Mouse (Mus musculus): ENCODE results near the gene Rd3l. TPM values are rescaled to one million over a fixed set of nuclear protein-coding genes. Genes with fewer than 3 reads are reported as not detected.

The Rd3l gene
- polyA plus RNA-seq, 2 experiments from 2014 or later = not detected

Other genes starting within 250 kb of the Rd3l start
- 10 to 100 TPM; 17.8 to 20.6 TPM for gene Klc1, start 222.5 kb downstream of the Rd3l start, polyA plus RNA-seq (2017; shearing (Covaris generic))
- 1 to 10 TPM; 3.8 to 4.7 TPM for gene Xrcc3, start 167.4 kb downstream of the Rd3l start, polyA plus RNA-seq (2017; shearing (Covaris generic))
- 1 to 10 TPM; 5.4 to 6.9 TPM for gene Zfyve21, start 167.1 kb downstream of the Rd3l start, polyA plus RNA-seq (2017; shearing (Covaris generic))
- gene Ppp1r13b, start 73.2 kb downstream of the Rd3l start, polyA plus RNA-seq (2017; shearing (Covaris generic)) = 10 to 100 TPM; 10.7 to 15.1 TPM
- gene Atp5mpl, start 14.3 kb downstream of the Rd3l start, polyA plus RNA-seq (2017; shearing (Covaris generic)) = 100 to 1,000 TPM; 202 to 279 TPM
- not detected for gene Tdrd9, start 9.8 kb downstream of the Rd3l start, polyA plus RNA-seq (2017; shearing (Covaris generic))
- not detected for gene Aspg, start 125.4 kb upstream of the Rd3l start, polyA plus RNA-seq (2017; shearing (Covaris generic))
- gene Kif26a, start 164.9 kb upstream of the Rd3l start, polyA plus RNA-seq (2017; shearing (Covaris generic)) = not detected

Data from CD4-positive, CD25-positive, alpha-beta regulatory T cell, adult 4 months (primary cell).